Mouse (Mus musculus) ES-Bruce4 (cell line): ENCODE data around the gene Slc2a8.

Experiments
- CTCF ChIP-seq: IDR thresholded peaks from one replicate; pipeline ENCODE4 v1.8.1; 2011; ENCODE audit warnings: low read depth, low read length
- POLR2A ChIP-seq: IDR thresholded peaks from one replicate; pipeline ENCODE4 v1.8.1; 2011; ENCODE audit warnings: low read length; ENCODE audit not compliant: insufficient read depth

DNA sequence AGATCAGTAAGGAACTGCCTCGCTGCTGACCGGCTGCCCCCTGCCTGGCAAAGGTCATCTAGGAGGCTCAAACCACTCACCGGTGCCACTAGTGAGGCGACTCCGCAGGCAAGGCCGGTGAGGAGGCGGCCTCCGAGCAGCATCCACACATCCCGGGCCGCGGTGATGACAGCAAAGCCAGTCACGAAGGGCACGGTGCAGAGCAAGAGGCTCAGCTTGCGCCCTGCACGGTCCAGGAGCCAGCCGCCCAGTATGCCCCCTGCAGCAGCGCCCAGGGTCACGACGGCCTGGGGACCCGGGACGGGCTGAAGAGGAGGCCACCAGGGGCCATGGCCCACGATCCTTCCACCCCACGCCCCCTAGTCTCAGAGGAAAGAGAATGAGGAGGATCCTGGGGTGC lies 602 bp downstream of the Slc2a8 start:
- TF ChIP-seq POLR2A = no peak
- TF ChIP-seq CTCF = no peak
